16 mouse cellular contexts compared by ENCODE assay signal in genomic region chr13:111818216-111818903, GRCm38 (mm10). TPM values are rescaled to one million over a fixed set of nuclear protein-coding genes. Genes with fewer than 3 reads are reported as not detected.
DNase-seq lines count a peak whose midpoint lies in the region; ATAC-seq lines count a peak whose summit lies in the region.
"Had no signal": no experiment of that assay in that cellular context is flagged by ENCODE, and none has a peak within 500 bp of the region (broad histone marks: within the 10 kb centered on the region; RNA-seq: fewer than 3 reads in every experiment).

No protein-coding gene starts in this region.

- H3K4me1 ChIP-seq in midbrain, embryonic 11.5 days (ENCODE audit: control insufficient read depth, insufficient read depth, low read length) = no peaks in the 10 kb centered on the region
- no peaks in the 10 kb centered on the region for H3K4me1 ChIP-seq in midbrain, embryonic 14.5 days (ENCODE audit: control insufficient read depth, insufficient read depth, low read length)
- H3K4me1 ChIP-seq in intestine, embryonic 16.5 days (ENCODE audit: control insufficient read depth, insufficient read depth, low read length) = no peaks in the 10 kb centered on the region; the same call in 1 of the 2 replicates
- H3K4me1 ChIP-seq in neural tube, embryonic 15.5 days = no peaks in the 10 kb centered on the region
- H3K4me1 ChIP-seq: midbrain, embryonic 12.5 days had no signal

- H3K4me2 ChIP-seq in midbrain, embryonic 11.5 days = no peak overlapping the region
- no peak overlapping the region for H3K4me2 ChIP-seq in midbrain, embryonic 14.5 days (ENCODE audit: low read length)
- H3K4me2 ChIP-seq in intestine, embryonic 16.5 days (ENCODE audit: low read depth, low read length) = no peak overlapping the region
- no peak overlapping the region for H3K4me2 ChIP-seq in neural tube, embryonic 15.5 days
- H3K4me2 ChIP-seq: midbrain, embryonic 12.5 days had no signal

- no peaks in the 10 kb centered on the region for H3K36me3 ChIP-seq in midbrain, embryonic 11.5 days (ENCODE audit: control insufficient read depth, insufficient read depth, low read length)
- H3K36me3 ChIP-seq in midbrain, embryonic 14.5 days (ENCODE audit: control insufficient read depth, insufficient read depth, low read length) = no peaks in the 10 kb centered on the region
- H3K36me3 ChIP-seq in intestine, embryonic 16.5 days (ENCODE audit: control insufficient read depth, insufficient read depth, low read length) = no peaks in the 10 kb centered on the region
- no peaks in the 10 kb centered on the region for H3K36me3 ChIP-seq in neural tube, embryonic 15.5 days
- H3K36me3 ChIP-seq: heart, embryonic 10.5 days; midbrain, embryonic 12.5 days had no signal

- no peak overlapping the region for H3K27ac ChIP-seq in midbrain, embryonic 11.5 days (ENCODE audit: low read depth, low read length)
- H3K27ac ChIP-seq in midbrain, embryonic 14.5 days (replicated peaks; ENCODE audit: low read depth, low read length) = no peak overlapping the region
- no peak overlapping the region for H3K27ac ChIP-seq in intestine, embryonic 16.5 days (ENCODE audit: low read length)
- H3K27ac ChIP-seq in neural tube, embryonic 15.5 days (replicated peaks) = no peak overlapping the region
- H3K27ac ChIP-seq: heart, embryonic 10.5 days; midbrain, embryonic 12.5 days had no signal

- H3K27me3 ChIP-seq in midbrain, embryonic 11.5 days (ENCODE audit: control insufficient read depth, insufficient read depth, low read length) = no peaks in the 10 kb centered on the region
- no peaks in the 10 kb centered on the region for H3K27me3 ChIP-seq in midbrain, embryonic 14.5 days (ENCODE audit: control insufficient read depth, insufficient read depth, low read length)
- no peaks in the 10 kb centered on the region for H3K27me3 ChIP-seq in intestine, embryonic 16.5 days (replicated peaks; ENCODE audit: control insufficient read depth, insufficient read depth, low read length)
- H3K27me3 ChIP-seq in neural tube, embryonic 15.5 days (replicated peaks) = no peaks in the 10 kb centered on the region
- H3K27me3 ChIP-seq: midbrain, embryonic 12.5 days had no signal

- no peak overlapping the region for H3K4me3 ChIP-seq in midbrain, embryonic 11.5 days (ENCODE audit: low read depth, low read length)
- no peak overlapping the region for H3K4me3 ChIP-seq in midbrain, embryonic 14.5 days (replicated peaks; ENCODE audit: low read depth, low read length)
- no peak overlapping the region for H3K4me3 ChIP-seq in intestine, embryonic 16.5 days (ENCODE audit: low read length)
- H3K4me3 ChIP-seq in neural tube, embryonic 15.5 days (replicated peaks) = no peak overlapping the region
- H3K4me3 ChIP-seq: heart, embryonic 10.5 days; midbrain, embryonic 12.5 days had no signal

- peak; percentile 47 for DNase-seq in midbrain, embryonic 11.5 days (ENCODE audit: low spot score, missing footprints)
- DNase-seq in midbrain, embryonic 14.5 days = no peak
- DNase-seq in lung, postnatal 36 days = no peak
- DNase-seq in spleen, adult 18-20 months = no peak
- DNase-seq: adrenal gland, adult 8-10 months; cerebellum, adult 9-10 months; embryo, embryonic 11 days; gastrocnemius, postnatal 14 days; heart, postnatal 36 days; thymus, adult 18-20 months had no signal

- H3K9ac ChIP-seq in midbrain, embryonic 11.5 days (ENCODE audit: low read length) = no peak overlapping the region
- H3K9ac ChIP-seq in midbrain, embryonic 14.5 days (replicated peaks; ENCODE audit: low read length) = no peak overlapping the region
- no peak overlapping the region for H3K9ac ChIP-seq in intestine, embryonic 16.5 days (ENCODE audit: low read depth, low read length)
- H3K9ac ChIP-seq in neural tube, embryonic 15.5 days (replicated peaks) = no peak overlapping the region
- H3K9ac ChIP-seq: midbrain, embryonic 12.5 days had no signal

- ATAC-seq in midbrain, embryonic 11.5 days (ENCODE audit: low FRiP score) = no peak
- no peak for ATAC-seq in midbrain, embryonic 14.5 days (ENCODE audit: low FRiP score, low TSS enrichment)
- peak; percentile 94 for ATAC-seq in intestine, embryonic 16.5 days
- peak; percentile 79 for ATAC-seq in megakaryocyte, adult 5-6 weeks (ENCODE audit: poor library complexity, severe bottlenecking)
- no peak for ATAC-seq in neural tube, embryonic 15.5 days (ENCODE audit: low FRiP score)
- ATAC-seq: inflammation-experienced regulatory T-cells, adult 6 months had no signal

- H3K9me3 ChIP-seq in midbrain, embryonic 11.5 days (ENCODE audit: control insufficient read depth, low read length) = no peaks in the 10 kb centered on the region
- no peaks in the 10 kb centered on the region for H3K9me3 ChIP-seq in midbrain, embryonic 14.5 days (ENCODE audit: control insufficient read depth, low read length)
- H3K9me3 ChIP-seq in intestine, embryonic 16.5 days (ENCODE audit: control insufficient read depth, low read length) = no peaks in the 10 kb centered on the region
- H3K9me3 ChIP-seq in neural tube, embryonic 15.5 days (replicated peaks) = no peaks in the 10 kb centered on the region
- H3K9me3 ChIP-seq: heart, embryonic 10.5 days; midbrain, embryonic 12.5 days had no signal

- WGBS in midbrain, embryonic 11.5 days = 91% methylated on average over 15 of the region's 15 CpGs
- 90% methylated on average over 15 of the region's 15 CpGs for WGBS in midbrain, embryonic 14.5 days
- WGBS in intestine, embryonic 16.5 days = 56% methylated on average over 15 of the region's 15 CpGs
- WGBS in neural tube, embryonic 15.5 days = 82% methylated on average over 15 of the region's 15 CpGs

RNA-seq across cellular contexts. Expression of gene Map3k1, which starts 9.6 kb away (rescaled TPM):
- polyA plus RNA-seq in midbrain, embryonic 11.5 days (2014; fragmentation: Nextera tagmentation; extraction: Ambion mirVana) = 12.0 and 14.4 TPM in 2 replicates
- 13.4 and 15.6 TPM in 2 replicates for polyA plus RNA-seq in midbrain, embryonic 14.5 days (2014; fragmentation: Nextera tagmentation; extraction: Ambion mirVana)
- polyA plus RNA-seq in intestine, embryonic 16.5 days (2015; fragmentation: Nextera tagmentation; extraction: Ambion mirVana) = 20.5 and 21.8 TPM in 2 replicates
- 61.5 and 62.2 TPM in 2 replicates for total RNA-seq in megakaryocyte, adult 5-6 weeks (2015)
- total RNA-seq in megakaryocyte, adult 5-6 weeks (2017) = 74.4 and 92.6 TPM in 2 replicates
- polyA plus RNA-seq in neural tube, embryonic 15.5 days (2015; fragmentation: Nextera tagmentation; extraction: Ambion mirVana) = 9.8 and 11.4 TPM in 2 replicates

Comparison
In these comparisons a context has a peak if more than half of its experiments do, and no peak if none do; other contexts are left out.
1. ATAC-seq: peak in intestine, embryonic 16.5 days (single experiment) and megakaryocyte, adult 5-6 weeks (single experiment); none in midbrain, embryonic 11.5 days (single experiment), midbrain, embryonic 14.5 days (single experiment) and neural tube, embryonic 15.5 days (single experiment).